Comparison of ENCODE assay signal across 17 mouse cellular contexts in genomic region chr12:27500516-27500915, GRCm38 (mm10).
DNase-seq lines count a peak whose midpoint lies in the region; ATAC-seq lines count a peak whose summit lies in the region.
"Had no signal": no experiment of that assay in that cellular context is flagged by ENCODE, and none has a peak within 500 bp of the region (broad histone marks: within the 10 kb centered on the region; RNA-seq: fewer than 3 reads in every experiment).

No protein-coding gene starts in this region.

- no peak overlapping the region for H3K4me3 ChIP-seq in kidney, embryonic 15.5 days (replicated peaks)
- H3K4me3 ChIP-seq in embryonic facial prominence, embryonic 11.5 days (ENCODE audit: low read depth, low read length), result no peak overlapping the region
- no peak overlapping the region for H3K4me3 ChIP-seq in limb, embryonic 15.5 days
- H3K4me3 ChIP-seq: heart, embryonic 12.5 days; liver, embryonic 15.5 days; megakaryocyte, embryonic 14.5 days had no signal

- peak; percentile 70 for ATAC-seq in kidney, embryonic 15.5 days (replicated peaks; ENCODE audit: low FRiP score)
- no peak for ATAC-seq in embryonic facial prominence, embryonic 11.5 days (replicated peaks; ENCODE audit: insufficient number of reproducible peaks, low FRiP score, low TSS enrichment, low read depth)
- 0 out of 2 replicates have a peak, but pooled peaks have one; percentile 14 for ATAC-seq in limb, embryonic 15.5 days (ENCODE audit: insufficient number of reproducible peaks, low FRiP score, low TSS enrichment, low read depth)
- ATAC-seq: activated CD4-positive, CD25-positive, alpha-beta regulatory T cell, adult 4 months; CD4-positive, CD25-positive, alpha-beta regulatory T cell, adult 4 months had no signal

- no peak overlapping the region for H3K9ac ChIP-seq in kidney, embryonic 15.5 days
- no peak overlapping the region; the same call in 1 of the 2 replicates for H3K9ac ChIP-seq in embryonic facial prominence, embryonic 11.5 days (replicated peaks; ENCODE audit: low read length)
- no peak overlapping the region for H3K9ac ChIP-seq in limb, embryonic 15.5 days
- H3K9ac ChIP-seq: heart, embryonic 12.5 days; hindbrain, embryonic 14.5 days; liver, embryonic 15.5 days had no signal

- H3K36me3 ChIP-seq in kidney, embryonic 15.5 days, result no peaks in the 10 kb centered on the region
- H3K36me3 ChIP-seq in embryonic facial prominence, embryonic 11.5 days (replicated peaks; ENCODE audit: control insufficient read depth, insufficient read depth, low read depth, low read length), result no peaks in the 10 kb centered on the region
- no peaks in the 10 kb centered on the region for H3K36me3 ChIP-seq in limb, embryonic 15.5 days
- H3K36me3 ChIP-seq: heart, embryonic 12.5 days; liver, embryonic 15.5 days had no signal

- DNase-seq in kidney, adult 9 months, result no peak
- DNase-seq in embryo, embryonic 10 days (ENCODE audit: low spot score), result peak; percentile 79
- peak; percentile 71 for DNase-seq in embryonic facial prominence, embryonic 11.5 days (ENCODE audit: low spot score)
- DNase-seq in frontal cortex, adult 2 months (ENCODE audit: extremely low spot score in 1 of 2, low spot score in 1 of 2), result no peak
- DNase-seq in cerebellum, adult 11 months, result no peak
- DNase-seq in spleen, adult 12 weeks (ENCODE audit: low spot score), result no peak
- DNase-seq: cerebellum, adult 11-12 months; gastrocnemius, postnatal 25 days; kidney, postnatal 25 days had no signal

- H3K27me3 ChIP-seq in kidney, embryonic 15.5 days, result no peaks in the 10 kb centered on the region
- H3K27me3 ChIP-seq in embryonic facial prominence, embryonic 11.5 days (ENCODE audit: control insufficient read depth, insufficient read depth, low read length), result no peaks in the 10 kb centered on the region
- no peaks in the 10 kb centered on the region for H3K27me3 ChIP-seq in limb, embryonic 15.5 days
- H3K27me3 ChIP-seq: heart, embryonic 12.5 days; liver, embryonic 15.5 days; megakaryocyte, embryonic 14.5 days had no signal

- no peaks in the 10 kb centered on the region for H3K9me3 ChIP-seq in kidney, embryonic 15.5 days (replicated peaks)
- no peaks in the 10 kb centered on the region for H3K9me3 ChIP-seq in embryonic facial prominence, embryonic 11.5 days (replicated peaks; ENCODE audit: control insufficient read depth, low read length)
- no peaks in the 10 kb centered on the region for H3K9me3 ChIP-seq in limb, embryonic 15.5 days
- H3K9me3 ChIP-seq: heart, embryonic 12.5 days; liver, embryonic 15.5 days had no signal

- H3K27ac ChIP-seq in kidney, embryonic 15.5 days, result no peak overlapping the region
- no peak overlapping the region for H3K27ac ChIP-seq in embryonic facial prominence, embryonic 11.5 days (replicated peaks; ENCODE audit: low read depth, low read length)
- 0 out of 2 replicates have a peak overlapping the region, but pooled peaks have one; percentile 1 for H3K27ac ChIP-seq in limb, embryonic 15.5 days
- H3K27ac ChIP-seq: hindbrain, embryonic 14.5 days; liver, embryonic 15.5 days had no signal

- H3K4me1 ChIP-seq in kidney, embryonic 15.5 days, result peaks cover 21% of the 10 kb centered on the region
- H3K4me1 ChIP-seq in embryonic facial prominence, embryonic 11.5 days (ENCODE audit: control insufficient read depth, insufficient read depth, low read length), result 0 out of 2 replicates have a peak, but pooled peaks cover 5% of the 10 kb centered on the region
- peaks cover 18% of the 10 kb centered on the region for H3K4me1 ChIP-seq in limb, embryonic 15.5 days
- H3K4me1 ChIP-seq: liver, embryonic 15.5 days; megakaryocyte, embryonic 14.5 days had no signal

- WGBS in kidney, embryonic 15.5 days, result 16% methylated on average over 5 of the region's 5 CpGs
- 27% methylated on average over 5 of the region's 5 CpGs for WGBS in embryonic facial prominence, embryonic 11.5 days
- 18% methylated on average over 5 of the region's 5 CpGs for WGBS in limb, embryonic 15.5 days

- no peak overlapping the region for H3K4me2 ChIP-seq in kidney, embryonic 15.5 days
- no peak overlapping the region for H3K4me2 ChIP-seq in embryonic facial prominence, embryonic 11.5 days (ENCODE audit: low read depth, low read length)
- no peak overlapping the region for H3K4me2 ChIP-seq in limb, embryonic 15.5 days
- H3K4me2 ChIP-seq: heart, embryonic 12.5 days; hindbrain, embryonic 14.5 days; liver, embryonic 15.5 days had no signal

Comparison
In these comparisons a context has a peak if more than half of its experiments do, and no peak if none do; other contexts are left out.
1. DNase-seq: peak in embryo, embryonic 10 days (single experiment) and embryonic facial prominence, embryonic 11.5 days (single experiment); none in kidney, adult 9 months (single experiment), frontal cortex, adult 2 months (0 of 2), cerebellum, adult 11 months (single experiment) and spleen, adult 12 weeks (single experiment).